Mouse (Mus musculus) forebrain, postnatal 0 days (tissue): ENCODE data around the gene 1700003E16Rik. TPM values are rescaled to one million over a fixed set of nuclear protein-coding genes. Genes with fewer than 3 reads are reported as not detected.

Source experiments
- ATAC-seq: fragments of 200-750 bp; cut with Nextera tagmentation; 2 replicates; pipeline ENCODE4 v1.8.0; 2017; ENCODE audit warnings: mild to moderate bottlenecking, moderate library complexity
- DNase-seq: peaks from one replicate; pipeline ENCODE4 v3.0.0-alpha.2; 2015
- H3K27ac ChIP-seq: fragments of 300-500 bp; sonication (generic); 2 replicates; pipeline ENCODE4 v1.5.1; 2014; ENCODE audit warnings: low read depth, mild to moderate bottlenecking, antibody characterized with exemption, low read length, moderate library complexity, mixed read lengths
- H3K27me3 ChIP-seq: fragments of 300-500 bp; sonication (generic); 2 replicates; pipeline ENCODE4 v1.6.1; 2014; ENCODE audit warnings: mild to moderate bottlenecking, low read length, mixed read lengths; ENCODE audit not compliant: insufficient read depth
- H3K36me3 ChIP-seq: fragments of 300-500 bp; sonication (generic); 2 replicates; pipeline ENCODE4 v1.6.1; 2014; ENCODE audit warnings: mild to moderate bottlenecking, moderate library complexity; ENCODE audit not compliant: insufficient read depth
- H3K4me1 ChIP-seq: fragments of 300-500 bp; sonication (generic); 2 replicates; pipeline ENCODE4 v1.6.1; 2014; ENCODE audit warnings: antibody characterized with exemption; ENCODE audit not compliant: insufficient read depth
- H3K4me2 ChIP-seq: fragments of 300-500 bp; sonication (generic); 2 replicates; pipeline ENCODE4 v1.6.1; 2014; ENCODE audit warnings: low read depth, mild to moderate bottlenecking, moderate library complexity
- H3K4me3 ChIP-seq: fragments of 300-500 bp; sonication (generic); 2 replicates; pipeline ENCODE4 v1.5.1; 2014; ENCODE audit warnings: low read depth, low read length, mixed read lengths
- H3K9ac ChIP-seq: fragments of 300-500 bp; sonication (generic); 2 replicates; pipeline ENCODE4 v1.6.1; 2014; ENCODE audit warnings: mild to moderate bottlenecking
- H3K9me3 ChIP-seq: fragments of 300-500 bp; sonication (generic); 2 replicates; pipeline ENCODE4 v1.6.1; 2016; ENCODE audit warnings: low read length
- CTCF ChIP-seq: sonication (generic); IDR thresholded peaks from 2 replicates; pipeline ENCODE4 v1.5.1; 2016; ENCODE audit warnings: antibody characterized with exemption, control low read depth, low read depth
- WGBS: fragments of 180-500 bp; shearing (Covaris S2); extraction: QIAGEN DNeasy Blood & Tissue Kit; methylation state at CpG from one replicate; pipeline ENCODE4 v1.1.7; 2014; 5-methylcytosine and 5-hydroxymethylcytosine counted together
- polyA plus RNA-seq: library from polyadenylated mRNA; unstranded; fragments of >200 nt; fragmentation: Nextera tagmentation; extraction: Ambion mirVana; gene quantifications from 2 replicates; pipeline ENCODE4 v1.2.1, GENCODE M21; 2015
- total RNA-seq: library from RNA; depleted of rRNA; stranded (reverse); fragments of >200 nt; gene quantifications from 2 replicates; pipeline ENCODE4 v1.2.3, GENCODE M21; 2014; rRNA removed

The 1700003E16Rik gene
- total RNA-seq (17.0 and 17.5 TPM in 2 replicates), polyA plus RNA-seq (13.9 and 18.3 TPM in 2 replicates)

DNA sequence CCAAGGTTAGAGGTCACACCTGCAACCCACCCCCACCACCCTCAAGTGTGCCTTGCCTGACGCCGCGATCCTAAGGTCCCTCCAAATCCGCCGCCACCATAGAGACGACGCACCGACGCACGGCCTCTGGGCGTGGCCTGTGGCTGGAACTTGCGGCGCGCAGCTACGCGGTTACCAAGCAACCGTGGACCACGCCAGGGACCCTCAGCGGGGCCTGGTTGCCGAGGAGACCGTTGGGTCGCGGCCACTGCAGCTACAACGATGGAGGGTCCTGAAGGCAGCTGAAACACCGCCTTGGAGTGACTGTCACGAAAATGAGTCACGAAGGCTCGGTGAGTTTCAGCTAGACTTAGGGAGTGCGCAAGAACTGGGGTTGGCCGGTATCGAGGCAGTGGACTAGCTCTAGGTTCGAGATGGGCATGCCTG is at the start of gene 1700003E16Rik, which contains the start of gene Wdr54:
1700003E16Rik (plus strand) TSS at position 146 of the 426 bp plus-strand sequence.
Wdr54 (minus strand) TSS at position 139 of the 426 bp plus-strand sequence.
- Histone ChIP-seq H3K9ac (peak within 1 kb of the TSS; percentile 57), H3K4me1 (0 out of 2 replicates have a peak, but pooled peaks cover 8% of the 10 kb centered on the region), H3K36me3 (0 out of 2 replicates have a peak, but pooled peaks cover 12% of the 10 kb centered on the region), H3K4me3 (peak within 1 kb of the TSS; percentile 58), H3K27me3 (peaks cover 8% of the 10 kb centered on the region; the same call in 1 of the 2 replicates), H3K9me3 (no peaks in the 10 kb centered on the region), H3K27ac (0 out of 2 replicates have a peak within 1 kb of the TSS, but pooled peaks have one; percentile 58), H3K4me2 (peak within 1 kb of the TSS; percentile 78)
- WGBS = 1% methylated on average over 32 of the region's 32 CpGs
- DNase-seq = peak; percentile 90
- peak; percentile 98 for ATAC-seq
- no peak for TF ChIP-seq CTCF

DNA sequence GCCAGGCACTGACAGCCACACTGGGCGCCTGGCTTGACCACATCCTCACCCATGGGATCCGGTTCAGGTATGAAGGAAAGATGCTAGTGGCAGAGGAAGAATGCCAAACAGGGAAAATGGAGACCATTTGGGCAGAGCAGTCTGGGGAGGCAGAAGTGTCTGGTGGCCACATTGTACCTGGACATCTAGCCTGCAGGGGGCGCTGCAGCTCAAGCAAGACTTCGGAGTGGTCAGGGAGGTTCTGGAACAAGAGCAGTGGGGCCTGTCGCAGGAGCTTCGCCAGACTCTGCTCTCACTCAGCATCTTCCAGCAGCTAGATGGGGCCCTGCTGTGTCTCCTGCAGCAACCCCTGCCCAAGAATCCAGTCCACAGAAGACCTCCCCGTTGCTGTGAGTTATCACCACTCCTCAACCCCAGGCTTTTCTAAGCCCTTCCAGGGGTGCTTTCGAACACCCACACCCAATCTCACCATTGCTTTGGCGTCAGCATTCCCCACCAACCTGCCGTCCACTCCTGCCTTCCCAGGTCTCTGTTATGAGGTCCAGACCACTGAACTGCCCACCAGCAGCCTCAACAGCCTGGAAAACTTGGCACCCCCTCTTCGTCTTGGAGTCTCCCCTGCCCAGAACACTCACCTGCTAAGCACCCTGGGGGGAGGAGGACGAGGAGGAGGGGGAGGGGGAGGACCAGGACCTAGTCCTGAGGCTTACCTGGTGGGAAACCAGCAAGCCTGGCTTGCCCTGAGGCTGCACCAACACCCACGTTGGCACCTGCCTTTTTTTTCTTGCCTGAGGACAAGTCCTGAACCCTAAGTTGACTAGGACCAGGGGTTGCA is 48.4 kb upstream of the 1700003E16Rik start:
- peak overlapping the region; percentile 89; the same call in 1 of the 2 replicates for H3K9ac ChIP-seq
- 36% methylated on average over 13 of the region's 13 CpGs for WGBS

DNA sequence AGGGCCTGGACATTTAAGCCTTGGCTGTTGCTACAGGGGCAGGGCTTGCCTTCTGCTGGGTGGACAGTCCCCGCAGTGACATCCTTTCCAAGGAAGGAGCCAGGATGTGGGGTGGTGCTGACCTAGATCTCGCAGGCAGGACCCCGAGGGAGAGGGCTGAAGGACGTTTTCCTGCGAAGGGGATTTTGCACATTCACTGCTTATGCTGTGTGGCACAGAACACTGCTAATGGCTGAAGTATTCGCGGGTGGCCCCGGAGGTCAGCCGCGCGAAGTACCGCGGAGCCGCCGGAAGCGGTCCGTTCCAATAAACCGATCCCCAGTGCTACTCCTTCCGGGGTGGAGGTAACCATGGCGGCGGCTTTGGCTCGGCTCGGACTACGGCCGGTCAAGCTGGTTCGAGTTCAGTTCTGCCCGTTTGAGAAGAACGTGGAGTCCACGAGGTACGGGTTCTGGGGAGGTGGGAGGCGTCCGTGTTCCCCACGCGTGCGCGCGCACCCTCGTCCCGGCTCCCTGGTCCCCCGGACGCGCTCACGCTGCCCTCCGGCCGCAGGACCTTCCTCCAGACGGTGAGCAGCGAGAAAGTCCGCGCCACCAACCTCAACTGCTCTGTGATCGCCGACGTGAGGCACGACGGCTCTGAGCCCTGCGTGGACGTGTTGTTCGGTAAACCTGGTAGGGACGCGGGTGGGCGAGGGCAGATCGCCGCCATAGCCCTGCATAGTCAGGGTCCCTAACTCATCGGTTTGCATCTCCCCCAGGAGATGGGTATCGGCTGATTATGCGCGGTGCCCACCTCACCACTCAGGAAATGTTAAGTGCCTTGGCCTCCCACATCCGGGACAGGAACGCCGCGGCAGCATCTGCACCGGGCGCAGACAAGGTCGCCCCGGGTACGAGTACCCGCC is 47.2 kb upstream of the 1700003E16Rik start, which contains the start of gene Mrpl53:
Mrpl53 (plus strand) TSS at position 279 of the 907 bp plus-strand sequence.
- peak; percentile 85 for ATAC-seq
- DNase-seq = peak; percentile 83
- Histone ChIP-seq H3K36me3 (no peaks in the 10 kb centered on the region; the same call in 1 of the 2 replicates), H3K9me3 (no peaks in the 10 kb centered on the region), H3K9ac (peak within 1 kb of the TSS; percentile 89), H3K4me3 (peak within 1 kb of the TSS; percentile 80), H3K4me1 (peaks cover 9% of the 10 kb centered on the region; the same call in 1 of the 2 replicates), H3K4me2 (peak within 1 kb of the TSS; percentile 90), H3K27me3 (no peaks in the 10 kb centered on the region), H3K27ac (peak within 1 kb of the TSS; percentile 88)
- TF ChIP-seq CTCF = no peak
- WGBS = under 1% methylated on average over 76 of the region's 76 CpGs

More for the DNA sequence above, 48.4 kb upstream of the 1700003E16Rik start:
- Histone ChIP-seq H3K4me3 (peak overlapping the region; percentile 80; the same call in 1 of the 2 replicates), H3K4me1 (peaks cover 12% of the 10 kb centered on the region; the same call in 1 of the 2 replicates), H3K27me3 (no peaks in the 10 kb centered on the region), H3K4me2 (peak overlapping the region; percentile 90), H3K36me3 (no peaks in the 10 kb centered on the region; the same call in 1 of the 2 replicates), H3K27ac (peak overlapping the region; percentile 88; the same call in 1 of the 2 replicates), H3K9me3 (no peaks in the 10 kb centered on the region)
- ATAC-seq (no peak), DNase-seq (peak; percentile 54)
- peak; percentile 75 for TF ChIP-seq CTCF

DNA sequence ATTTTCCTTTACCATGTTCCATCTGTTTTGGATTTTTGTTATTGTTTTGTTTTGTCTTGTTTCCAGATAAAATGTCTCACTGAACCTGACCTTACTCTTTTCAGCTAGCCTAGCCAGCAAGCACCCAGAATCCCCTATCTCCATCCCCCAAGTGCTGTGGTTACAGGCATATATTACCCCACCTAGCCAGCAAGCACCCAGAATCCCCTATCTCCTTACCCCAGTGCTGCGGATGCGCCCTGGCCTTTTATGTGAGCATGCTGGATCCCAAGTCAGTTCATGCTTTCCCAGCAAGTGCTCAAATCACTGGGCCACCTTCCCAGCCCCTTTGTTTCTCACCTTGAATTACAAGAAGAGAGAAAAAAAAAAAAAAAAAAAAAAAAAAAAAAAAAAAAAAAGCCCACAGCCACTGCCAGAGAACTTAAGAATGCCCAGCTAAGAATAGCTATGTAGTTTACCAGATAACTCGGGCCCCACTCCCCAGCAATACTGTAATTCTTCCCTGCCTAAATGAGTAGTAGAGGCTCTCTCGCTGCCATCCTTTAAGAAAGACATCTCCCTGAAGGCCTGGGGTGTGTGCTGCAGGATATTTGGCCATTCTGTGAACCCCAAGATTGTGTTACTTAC is 44.6 kb upstream of the 1700003E16Rik start:
- ATAC-seq (no peak), DNase-seq (no peak)
- no peak overlapping the region for H3K4me3 ChIP-seq
- H3K4me2 ChIP-seq = no peak overlapping the region
- H3K4me1 ChIP-seq = peaks cover 9% of the 10 kb centered on the region; the same call in 1 of the 2 replicates
- no peak overlapping the region for H3K9ac ChIP-seq
- no peak for TF ChIP-seq CTCF
- H3K36me3 ChIP-seq = no peaks in the 10 kb centered on the region; the same call in 1 of the 2 replicates
- WGBS = 91% methylated on average over 4 of the region's 4 CpGs
- no peaks in the 10 kb centered on the region for H3K9me3 ChIP-seq
- H3K27me3 ChIP-seq = no peaks in the 10 kb centered on the region
- no peak overlapping the region for H3K27ac ChIP-seq

DNA sequence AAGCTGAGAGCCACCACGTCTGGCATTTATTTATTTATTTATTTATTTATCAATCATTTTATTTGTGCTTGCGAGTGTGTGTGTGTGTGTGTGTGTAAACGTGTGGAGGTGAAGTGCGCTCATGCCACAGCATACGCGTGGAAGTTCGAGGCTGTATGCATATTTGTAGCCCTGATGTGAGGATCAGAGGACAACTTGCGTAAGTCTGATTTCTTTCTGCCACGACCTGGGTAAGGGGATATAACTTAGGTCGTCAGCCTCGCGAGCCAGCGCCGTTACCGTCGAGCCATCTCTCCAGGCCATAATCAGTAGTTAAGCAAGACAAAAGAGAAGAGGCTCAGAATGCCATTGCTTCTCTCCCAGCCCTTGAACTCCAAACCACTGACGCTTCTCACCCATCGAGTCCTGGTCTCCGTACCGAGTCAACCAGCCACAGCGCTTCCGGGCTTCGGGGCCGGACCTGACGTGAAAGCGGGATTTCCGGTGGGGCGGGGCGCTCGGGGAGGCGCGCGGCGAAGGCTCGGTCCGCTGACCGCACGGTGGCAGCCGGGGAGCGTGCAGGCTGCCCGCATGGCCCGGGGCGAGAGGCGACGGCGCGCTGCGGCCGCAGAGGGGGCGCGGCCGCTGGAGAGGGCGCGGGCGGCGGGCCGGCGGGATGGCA is 41.1 kb upstream of the 1700003E16Rik start, which contains the start of gene Mogs:
Mogs (plus strand) TSS at position 486 of the 661 bp plus-strand sequence.
- Histone ChIP-seq H3K9me3 (no peaks in the 10 kb centered on the region), H3K27ac (peak within 1 kb of the TSS; percentile 74), H3K36me3 (peaks cover 25% of the 10 kb centered on the region), H3K4me2 (peak within 1 kb of the TSS; percentile 92), H3K4me1 (peaks cover 2% of the 10 kb centered on the region; the same call in 1 of the 2 replicates), H3K27me3 (no peaks in the 10 kb centered on the region), H3K9ac (peak within 1 kb of the TSS; percentile 76), H3K4me3 (peak within 1 kb of the TSS; percentile 68)
- ATAC-seq = peak; percentile 92
- peak; percentile 90 for DNase-seq
- 2% methylated on average over 47 of the region's 58 CpGs for WGBS
- TF ChIP-seq CTCF = peak; percentile 53
